Comparison of ENCODE assay signal across 11 mouse cellular contexts in the genomic region with DNA sequence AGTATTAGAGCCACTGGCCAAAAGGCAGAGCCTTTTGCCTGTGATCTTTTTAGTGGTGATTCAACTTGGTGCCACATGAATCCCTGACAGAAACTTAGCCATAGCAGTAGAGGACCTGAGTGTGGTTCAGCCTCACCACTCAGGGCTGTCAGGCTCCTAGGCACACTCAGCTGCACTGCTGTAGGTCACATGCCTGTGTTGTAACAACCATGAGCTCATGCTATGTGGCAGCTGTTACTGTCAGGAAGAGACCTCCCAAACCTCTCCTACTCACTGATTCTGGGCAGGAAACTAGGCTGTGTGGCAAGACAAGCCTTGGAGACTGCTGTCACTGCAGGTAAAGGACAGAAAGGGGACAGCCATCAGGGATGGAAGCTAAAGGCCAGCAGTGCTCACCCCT.
DNase-seq lines count a peak whose midpoint lies in the region; ATAC-seq and TF ChIP-seq lines count a peak whose summit lies in the region.
"Had no signal": no experiment of that assay in that cellular context is flagged by ENCODE, and none has a peak within 500 bp of the region (broad histone marks: within the 10 kb centered on the region; RNA-seq: fewer than 3 reads in every experiment).

No protein-coding gene starts in this region.

- no peak for TF ChIP-seq POLR2A in bone marrow macrophage, adult 2 months (IDR thresholded peaks at IDR 0.05; ENCODE audit: borderline replicate concordance, low read depth, low read length)

- no peak overlapping the region for H3K4me2 ChIP-seq in kidney, postnatal 0 days (ENCODE audit: low read length)
- no peak overlapping the region for H3K4me2 ChIP-seq in intestine, postnatal 0 days (replicated peaks; ENCODE audit: low read depth)
- H3K4me2 ChIP-seq: forebrain, embryonic 13.5 days; midbrain, embryonic 15.5 days had no signal

- H3K4me3 ChIP-seq in kidney, postnatal 0 days (replicated peaks; ENCODE audit: low read depth, low read length), result no peak overlapping the region
- no peak overlapping the region for H3K4me3 ChIP-seq in bone marrow macrophage, adult 2 months (ENCODE audit: insufficient read depth, low read length)
- H3K4me3 ChIP-seq in intestine, postnatal 0 days (ENCODE audit: low read depth, low read length), result no peak overlapping the region
- H3K4me3 ChIP-seq: forebrain, embryonic 13.5 days; left cerebral cortex, adult 2 months; midbrain, embryonic 15.5 days had no signal

- peak overlapping the region; percentile 54; the same call in 1 of the 2 replicates for H3K27ac ChIP-seq in kidney, postnatal 0 days
- H3K27ac ChIP-seq in bone marrow macrophage, adult 2 months (ENCODE audit: insufficient read depth, low read depth, low read length), result peak overlapping the region; percentile 44
- peak overlapping the region; percentile 94 for H3K27ac ChIP-seq in intestine, postnatal 0 days (ENCODE audit: low read depth, low read length)
- H3K27ac ChIP-seq: forebrain, embryonic 13.5 days; left cerebral cortex, adult 2 months; midbrain, embryonic 15.5 days had no signal

- no peak overlapping the region; the same call in 1 of the 2 replicates for H3K9ac ChIP-seq in kidney, postnatal 0 days (ENCODE audit: low read depth, low read length)
- 0 out of 2 replicates have a peak overlapping the region, but pooled peaks have one; percentile 11 for H3K9ac ChIP-seq in intestine, postnatal 0 days (ENCODE audit: low read depth, low read length)
- H3K9ac ChIP-seq: forebrain, embryonic 13.5 days; midbrain, embryonic 15.5 days had no signal

- no peak for TF ChIP-seq CTCF in kidney, postnatal 0 days (IDR thresholded peaks at IDR 0.05; ENCODE audit: low read depth)
- no peak for TF ChIP-seq CTCF in bone marrow macrophage, adult 2 months (IDR thresholded peaks at IDR 0.05; ENCODE audit: low read depth, low read length)
- TF ChIP-seq CTCF in intestine, postnatal 0 days (IDR thresholded peaks at IDR 0.05; ENCODE audit: low read depth), result no peak

- no peak for DNase-seq in kidney, postnatal 0 days (ENCODE audit: low spot score)
- DNase-seq in kidney, postnatal 25 days, result no peak
- peak; percentile 52 for DNase-seq in skeletal muscle tissue, adult 2 months (ENCODE audit: low read depth, low spot score)
- no peak for DNase-seq in urinary bladder, postnatal 36 days (ENCODE audit: low spot score in 2 of 2)
- DNase-seq in embryo, embryonic 10 days (ENCODE audit: low spot score), result no peak

- peaks cover 9% of the 10 kb centered on the region; the same call in 1 of the 2 replicates for H3K4me1 ChIP-seq in kidney, postnatal 0 days (replicated peaks; ENCODE audit: insufficient read depth, low read length)
- H3K4me1 ChIP-seq in bone marrow macrophage, adult 2 months (ENCODE audit: control insufficient read depth, insufficient read depth, low read length), result peaks cover 54% of the 10 kb centered on the region
- peaks cover 10% of the 10 kb centered on the region; the same call in 1 of the 2 replicates for H3K4me1 ChIP-seq in intestine, postnatal 0 days (replicated peaks; ENCODE audit: control insufficient read depth, insufficient read depth, low read length)

- H3K9me3 ChIP-seq in kidney, postnatal 0 days (replicated peaks; ENCODE audit: low read length), result no peaks in the 10 kb centered on the region
- no peaks in the 10 kb centered on the region for H3K9me3 ChIP-seq in intestine, postnatal 0 days (ENCODE audit: control insufficient read depth)
- H3K9me3 ChIP-seq: forebrain, embryonic 13.5 days; G1E; midbrain, embryonic 15.5 days had no signal

- H3K36me3 ChIP-seq in kidney, postnatal 0 days (ENCODE audit: insufficient read depth, low read length), result 0 out of 2 replicates have a peak, but pooled peaks cover 8% of the 10 kb centered on the region
- H3K36me3 ChIP-seq in intestine, postnatal 0 days (ENCODE audit: control insufficient read depth, insufficient read depth), result peaks cover 18% of the 10 kb centered on the region
- H3K36me3 ChIP-seq: midbrain, embryonic 15.5 days had no signal

- H3K27me3 ChIP-seq in kidney, postnatal 0 days (ENCODE audit: insufficient read depth, low read length), result no peaks in the 10 kb centered on the region
- H3K27me3 ChIP-seq in intestine, postnatal 0 days (replicated peaks; ENCODE audit: control insufficient read depth, insufficient read depth, low read length), result no peaks in the 10 kb centered on the region
- H3K27me3 ChIP-seq: forebrain, embryonic 13.5 days; midbrain, embryonic 15.5 days had no signal

- 0 out of 2 replicates have a peak, but pooled peaks have one; percentile 41 for ATAC-seq in kidney, postnatal 0 days (replicated peaks; ENCODE audit: low FRiP score, low read depth)
- peak; percentile 66 for ATAC-seq in intestine, postnatal 0 days
- ATAC-seq: forebrain, embryonic 13.5 days; midbrain, embryonic 15.5 days had no signal

Comparison
In these comparisons a context has a peak if more than half of its experiments do, and no peak if none do; other contexts are left out.
1. H3K27ac ChIP-seq: peak in every context shown above with its lines; median percentile 94 in intestine, postnatal 0 days; 54 in kidney, postnatal 0 days; 44 in bone marrow macrophage, adult 2 months.